Mouse (Mus musculus): ENCODE measurements around the gene BC052040.

Gene BC052040

DNA sequence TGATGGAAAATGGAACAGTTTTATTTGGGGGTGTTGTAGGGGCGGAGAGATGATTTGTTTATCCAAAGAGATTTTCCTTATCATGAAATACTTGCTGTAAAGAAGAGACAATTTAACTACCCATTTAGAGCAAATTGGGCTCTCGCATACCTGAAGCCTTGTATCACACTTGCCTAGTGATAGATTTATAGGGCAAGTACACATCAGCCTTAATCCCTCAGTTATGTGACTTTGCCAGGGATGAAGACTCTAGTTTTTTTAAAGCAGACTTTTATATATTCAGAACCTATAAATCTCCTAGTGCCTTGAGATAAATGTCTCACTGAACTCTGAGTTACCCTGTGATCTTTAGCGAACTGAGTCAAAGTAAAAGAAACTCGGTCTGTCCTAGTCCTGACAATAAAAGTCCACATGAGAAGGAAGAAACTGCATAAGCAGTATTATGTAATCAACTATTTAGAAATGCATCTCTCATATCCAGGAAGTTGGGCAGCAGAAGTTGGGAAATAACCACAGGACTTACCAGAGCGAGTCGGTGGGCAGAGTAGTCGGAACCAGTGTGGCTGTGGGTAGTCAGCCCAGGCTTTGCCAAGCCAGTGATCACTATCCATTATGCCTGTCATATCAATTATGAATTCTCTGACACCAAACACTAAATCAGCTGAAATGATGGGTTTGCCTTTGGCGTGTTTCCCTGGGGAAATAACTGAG lies 183.2 kb downstream of the BC052040 start:
- in situ Hi-C loops (cut with MboI, MseI) = no loop called here

DNA sequence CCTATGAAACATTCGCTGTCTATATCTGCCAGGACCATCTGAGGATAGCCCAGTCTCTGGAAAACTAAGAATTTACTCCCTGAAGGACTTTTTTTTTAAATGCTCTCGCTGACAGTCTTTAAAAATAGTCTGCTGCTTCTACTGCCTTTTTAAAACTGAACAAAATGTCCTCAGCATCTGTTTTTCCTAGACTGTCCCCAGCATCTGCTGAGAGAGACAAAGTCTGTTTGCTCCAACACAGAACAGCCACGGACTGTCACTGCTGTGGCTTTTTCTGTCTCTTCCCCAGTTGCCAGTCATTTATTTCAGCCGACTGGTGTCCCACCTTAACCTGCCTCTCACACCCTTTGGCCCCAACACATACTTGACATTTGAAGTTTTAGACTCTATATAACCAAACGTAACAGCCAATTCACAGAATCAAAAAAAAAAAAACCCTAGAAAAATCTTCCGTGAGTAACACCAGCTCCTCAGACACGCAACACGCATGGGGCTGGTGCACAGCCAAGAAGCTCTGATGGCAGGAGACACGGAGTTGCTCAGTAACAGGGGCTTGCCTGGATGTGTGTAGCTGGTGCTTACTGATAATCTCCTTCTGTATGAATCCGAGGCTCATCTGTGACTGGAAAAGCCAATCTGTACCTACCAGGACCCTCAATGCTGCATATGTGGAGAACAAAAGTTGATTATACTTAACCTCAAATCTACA lies 188.2 kb downstream of the BC052040 start:
- in situ Hi-C loops (cut with MboI, MseI) = no loop called here

DNA sequence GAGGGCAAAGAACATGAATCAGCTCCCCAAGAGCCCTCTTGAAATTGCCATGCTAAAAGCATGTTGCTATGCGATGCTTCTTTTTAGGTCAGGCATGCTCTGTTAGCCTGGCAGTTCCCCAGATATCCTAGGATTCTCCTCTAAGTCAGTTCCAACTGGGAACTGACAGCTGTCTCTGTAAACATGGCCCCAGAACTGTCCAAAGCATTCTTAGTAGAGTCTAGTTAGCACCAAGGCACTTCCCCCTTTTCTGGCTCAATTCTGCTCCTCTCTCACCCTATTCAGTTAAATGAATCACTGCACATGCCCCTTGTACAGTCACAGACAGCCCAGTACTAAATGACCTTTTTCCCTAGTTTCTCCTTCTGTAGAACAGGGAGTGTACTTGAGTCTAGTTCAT lies 191.2 kb downstream of the BC052040 start:
- in situ Hi-C loops (cut with MboI, MseI) = no loop called here

DNA sequence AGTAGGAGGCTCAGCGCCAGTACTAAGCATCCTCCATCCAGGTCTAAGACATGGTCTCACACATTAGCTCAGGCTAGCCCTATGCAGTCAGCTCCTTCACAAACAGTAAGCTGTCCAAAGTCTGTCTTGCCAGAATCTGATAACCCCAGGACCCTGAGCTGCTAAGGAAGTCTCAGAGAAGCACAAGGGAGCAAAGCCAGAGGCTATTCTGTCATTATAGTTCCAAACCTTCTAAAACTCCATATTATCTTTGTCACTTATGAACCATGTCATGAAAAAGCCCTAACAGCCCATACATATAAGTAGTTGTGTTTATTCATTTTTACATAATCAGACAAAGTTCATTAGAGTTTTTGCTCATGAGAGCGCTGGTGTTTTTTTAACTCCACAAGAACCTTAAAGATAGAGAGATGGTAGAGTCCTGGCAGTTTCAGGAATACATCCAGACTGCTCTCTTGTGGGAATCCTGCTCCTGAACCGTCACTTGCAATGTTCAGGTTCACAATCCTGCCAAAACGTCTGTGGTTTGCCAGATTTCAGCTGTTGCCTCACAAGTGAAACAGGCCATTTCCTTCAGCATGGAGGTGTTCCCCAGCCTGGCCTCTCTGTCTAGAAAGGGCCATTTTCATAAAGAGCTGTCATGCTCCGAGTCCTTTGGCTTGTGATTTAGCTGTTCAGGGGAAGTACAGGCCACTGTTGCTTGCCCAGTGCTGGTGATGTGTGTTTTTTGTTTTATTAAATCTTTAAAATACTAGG lies 192.8 kb downstream of the BC052040 start:
- in situ Hi-C loops (cut with MboI, MseI) = no loop called here

DNA sequence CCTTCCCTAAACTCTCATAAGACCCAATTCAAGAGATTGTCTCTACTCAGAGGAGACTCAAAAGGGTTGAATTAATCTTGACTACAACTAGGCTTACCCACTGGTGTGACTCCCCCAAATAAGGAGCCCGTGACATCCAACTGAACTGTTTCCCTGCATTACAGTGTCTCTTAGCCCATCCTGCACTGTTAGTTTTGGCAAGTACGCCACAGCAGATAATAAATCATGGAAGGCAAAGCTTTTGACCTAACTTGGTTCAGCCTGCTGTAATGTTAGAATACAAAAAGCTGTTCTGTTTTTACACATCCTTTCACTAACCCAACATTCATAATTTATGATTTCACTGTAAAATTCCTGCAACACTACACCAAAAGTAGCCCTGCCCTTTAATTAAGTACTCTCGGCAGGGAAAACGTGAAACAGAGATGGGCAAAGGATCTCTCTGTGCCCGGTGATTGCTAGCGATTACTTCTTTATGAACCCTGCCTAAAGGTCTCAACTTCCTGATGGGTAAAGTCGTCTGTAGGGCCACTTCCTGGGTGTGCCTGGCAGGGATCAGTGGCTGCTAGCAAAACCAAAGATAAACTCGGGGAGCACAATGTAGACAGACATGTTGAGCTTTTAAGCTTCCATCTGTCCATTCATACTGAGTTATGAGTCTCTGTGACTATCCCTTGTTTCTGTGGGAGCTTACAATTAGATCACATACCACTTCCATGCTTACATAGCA lies 194.1 kb downstream of the BC052040 start:
- in situ Hi-C loops (cut with MboI, MseI) = no loop called here

DNA sequence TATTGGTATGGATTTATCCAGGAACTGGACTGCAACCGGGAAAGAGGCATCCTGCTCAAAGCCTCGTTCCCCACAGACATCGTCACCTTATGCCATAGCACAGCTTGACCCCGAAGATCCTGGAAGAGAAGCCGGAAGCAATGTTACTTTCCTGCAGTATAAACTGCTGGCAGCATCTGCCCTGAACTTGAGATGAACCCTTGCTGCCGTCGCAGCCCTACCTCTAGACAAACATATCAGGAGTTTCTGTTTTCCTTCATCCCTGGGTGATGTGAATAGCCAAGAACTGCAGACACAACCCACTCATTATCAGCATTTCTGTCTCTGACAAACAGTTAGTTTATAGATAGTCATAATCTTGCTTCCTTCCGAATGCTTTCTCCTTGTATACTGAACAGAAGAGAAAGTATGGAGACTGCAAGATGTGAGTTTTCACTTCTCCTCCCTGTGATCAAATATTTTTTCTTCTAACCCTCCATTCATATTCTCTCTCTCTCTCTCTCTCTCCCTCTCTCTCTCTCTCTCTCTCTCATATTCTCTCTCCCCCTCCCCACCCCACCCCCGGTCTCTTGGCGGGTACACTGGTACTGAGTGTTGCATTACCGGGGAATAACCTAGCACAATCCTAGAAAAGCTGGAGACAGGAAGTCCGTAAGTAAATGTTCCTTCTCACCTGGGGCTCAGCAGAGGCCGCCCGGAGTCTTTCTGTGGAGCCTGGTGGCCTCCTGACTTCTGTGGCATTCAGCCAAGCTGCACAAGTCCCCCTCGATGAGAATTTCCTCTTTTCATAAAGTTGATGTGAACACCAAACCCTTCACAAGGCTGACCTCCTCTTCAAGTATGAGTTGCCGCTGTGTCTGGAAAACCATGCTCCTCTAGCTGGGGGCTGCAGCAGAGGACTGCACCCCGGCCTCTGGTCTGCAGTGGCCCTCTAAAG lies 195.7 kb downstream of the BC052040 start:
- in situ Hi-C loops (cut with MboI, MseI) = no loop called here

DNA sequence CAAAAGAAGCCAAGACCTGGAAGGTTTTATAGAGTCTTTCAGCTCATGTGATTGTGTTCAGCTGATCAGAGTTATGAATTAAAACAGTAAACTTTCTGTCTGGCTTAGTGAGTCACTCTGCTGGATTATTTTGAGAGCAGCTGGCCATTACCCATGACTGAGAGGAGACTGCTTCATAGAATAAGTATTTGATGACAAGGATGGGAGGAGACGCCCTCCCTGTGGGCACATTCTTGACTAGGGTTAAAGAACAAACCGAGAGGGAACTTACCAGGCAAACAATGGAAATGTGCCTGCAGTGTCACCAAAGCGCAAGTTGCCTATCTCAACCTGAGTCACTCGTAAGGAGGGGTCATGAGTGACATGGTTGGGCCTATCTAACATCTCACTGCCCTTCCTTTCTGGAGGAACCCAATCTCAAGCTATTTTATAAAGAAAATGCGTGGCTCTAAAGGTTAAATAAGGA lies 199.1 kb downstream of the BC052040 start:
- in situ Hi-C loops (cut with MboI, MseI) = no loop called here

DNA sequence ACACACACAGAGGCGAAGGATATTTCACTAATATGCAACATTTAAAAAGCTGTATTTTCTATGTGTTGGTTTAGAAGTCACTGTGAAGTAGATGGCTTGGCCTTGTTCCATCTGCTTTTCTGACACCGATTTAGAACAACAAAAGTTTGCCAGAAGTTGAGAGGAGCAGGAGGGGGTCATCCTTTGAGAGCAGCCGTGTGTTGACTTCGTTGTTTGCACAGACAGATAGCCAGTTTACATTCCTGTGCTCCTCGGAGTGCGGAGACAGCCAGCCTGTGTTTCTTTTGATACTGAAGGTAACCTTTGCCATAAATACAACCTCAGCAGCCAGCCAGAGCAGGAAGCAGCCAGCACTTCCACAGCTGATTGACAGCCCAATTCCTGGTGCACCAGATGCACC lies 204.2 kb downstream of the BC052040 start:
- in situ Hi-C loops (cut with MboI, MseI) = no loop called here

DNA sequence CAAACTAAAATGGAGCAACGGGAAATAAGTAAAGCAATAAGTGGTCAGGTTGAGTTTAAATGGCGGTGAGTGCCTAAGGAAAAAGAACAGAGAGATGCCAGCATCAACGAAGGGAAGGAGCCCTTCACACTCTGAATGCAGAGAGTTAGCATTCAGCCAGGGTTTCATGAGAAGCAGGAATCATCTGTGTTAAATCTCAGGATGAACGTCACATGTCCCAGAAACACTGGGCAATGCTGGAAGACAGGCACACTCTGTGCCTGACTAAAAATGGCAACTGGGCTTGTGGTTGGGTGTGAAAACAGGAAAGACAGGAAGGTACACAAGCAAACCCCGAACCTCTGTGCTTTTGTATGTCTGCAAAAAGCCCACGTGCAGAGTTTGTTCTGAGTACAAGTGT lies 217.3 kb downstream of the BC052040 start:
- in situ Hi-C loops (cut with MboI, MseI) = no loop called here

DNA sequence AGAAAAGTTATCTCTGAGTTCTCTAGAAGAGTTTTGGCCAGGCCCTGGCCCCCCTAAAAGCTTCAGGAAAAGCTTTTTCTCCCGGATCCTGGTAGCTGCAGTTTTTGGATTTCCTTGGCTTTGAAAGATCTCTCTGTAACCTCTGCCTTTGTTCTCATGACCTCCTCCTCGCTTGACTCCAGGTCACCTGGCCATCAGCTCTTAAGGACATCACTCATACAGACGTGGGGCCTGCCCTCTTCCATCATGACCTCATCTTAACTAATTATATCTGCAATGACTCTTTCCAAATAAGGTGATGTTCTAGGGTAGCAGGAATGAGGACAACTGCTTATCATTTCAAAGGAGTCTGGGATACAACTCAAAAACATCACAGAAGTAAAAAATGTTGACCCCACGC lies 226.9 kb downstream of the BC052040 start:
- in situ Hi-C loops (cut with MboI, MseI) = no loop called here

DNA sequence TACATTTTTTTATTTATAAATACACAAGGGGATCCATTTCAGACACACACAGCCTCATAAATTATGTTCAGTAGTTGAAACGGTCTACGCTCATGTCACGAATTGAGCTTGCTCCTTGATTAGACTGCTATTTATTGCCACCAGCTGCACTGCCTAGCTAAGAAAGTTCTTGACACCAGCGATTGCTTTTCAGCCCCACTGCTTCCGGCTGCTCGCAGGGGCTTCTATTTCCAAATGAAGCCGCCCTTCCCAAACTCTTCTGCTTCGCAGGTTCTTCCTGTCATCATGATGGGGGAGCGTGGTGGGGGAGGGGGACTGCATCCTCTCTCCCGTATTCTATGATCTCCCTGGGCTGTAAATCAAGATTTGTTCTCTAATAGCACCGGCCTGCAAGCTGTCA lies 231.8 kb downstream of the BC052040 start:
- in situ Hi-C loops (cut with MboI, MseI) = no loop called here

DNA sequence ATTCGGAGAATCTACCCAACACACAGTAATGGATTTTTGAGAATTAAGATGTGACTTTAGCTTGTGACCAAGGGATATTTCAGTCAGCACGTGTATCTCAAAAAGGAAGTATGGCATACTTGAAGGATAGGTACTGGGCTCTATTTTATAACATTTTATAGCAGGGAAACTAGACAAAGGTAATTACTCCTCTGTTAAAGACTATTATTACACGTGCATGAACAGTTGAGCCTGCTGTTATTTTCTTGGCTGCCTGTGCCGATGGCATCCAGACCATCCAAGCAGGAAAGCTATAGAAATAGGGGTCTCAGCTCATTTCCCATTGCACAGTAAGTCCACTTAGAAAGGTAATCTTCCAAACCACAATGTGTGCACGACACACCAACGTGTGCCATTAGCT lies 232.2 kb downstream of the BC052040 start:
- in situ Hi-C loops (cut with MboI, MseI) = no loop called here

DNA sequence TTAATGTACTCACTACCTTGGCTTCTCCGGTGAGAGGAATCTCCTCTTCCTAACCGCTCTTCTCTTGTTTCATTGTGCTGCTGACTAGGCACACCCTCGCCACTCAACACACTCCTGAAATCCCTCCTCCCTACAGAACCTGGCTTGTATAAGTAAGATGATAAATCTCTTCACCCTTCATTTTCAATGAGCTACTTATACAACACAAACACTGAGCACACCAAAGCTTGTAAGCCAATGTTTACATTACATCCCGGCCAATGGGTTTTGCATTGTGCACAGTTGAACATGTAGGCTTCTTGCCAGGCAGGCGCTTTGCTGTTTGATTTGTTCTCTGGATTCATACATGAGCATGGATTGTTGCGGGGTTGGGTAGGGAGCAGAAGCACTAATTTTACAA lies 236.4 kb downstream of the BC052040 start:
- in situ Hi-C loops (cut with MboI, MseI) = no loop called here

DNA sequence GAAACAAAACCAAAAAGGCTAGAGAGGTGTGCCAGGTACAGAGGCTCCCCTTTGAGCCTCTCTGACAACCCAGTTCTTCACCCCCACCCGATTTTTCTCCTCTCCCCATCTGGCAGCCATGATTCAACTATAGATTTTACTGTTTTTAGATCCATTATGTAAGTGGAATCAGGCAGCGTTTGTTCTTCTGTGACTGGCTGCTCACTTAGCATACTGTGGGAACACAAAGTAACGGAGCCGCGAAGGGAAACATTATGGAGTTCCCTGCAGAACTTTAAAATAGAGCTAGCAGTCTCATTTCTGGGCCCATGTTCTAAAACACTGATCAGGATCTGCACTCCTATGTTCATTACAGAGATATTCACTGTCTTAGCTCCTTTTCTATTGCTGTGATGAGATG lies 240.8 kb downstream of the BC052040 start:
- in situ Hi-C loops (cut with MboI, MseI) = no loop called here
